Mouse (Mus musculus): ENCODE results near the gene Olfr1279. TPM values are rescaled to one million over a fixed set of nuclear protein-coding genes. Genes with fewer than 3 reads are reported as not detected.

Olfr1279 gene
- not detected in 2 replicates for total RNA-seq (2014; rRNA removed)
- polyA plus RNA-seq (2012; rRNA removed) = not detected in 2 replicates

DNA sequence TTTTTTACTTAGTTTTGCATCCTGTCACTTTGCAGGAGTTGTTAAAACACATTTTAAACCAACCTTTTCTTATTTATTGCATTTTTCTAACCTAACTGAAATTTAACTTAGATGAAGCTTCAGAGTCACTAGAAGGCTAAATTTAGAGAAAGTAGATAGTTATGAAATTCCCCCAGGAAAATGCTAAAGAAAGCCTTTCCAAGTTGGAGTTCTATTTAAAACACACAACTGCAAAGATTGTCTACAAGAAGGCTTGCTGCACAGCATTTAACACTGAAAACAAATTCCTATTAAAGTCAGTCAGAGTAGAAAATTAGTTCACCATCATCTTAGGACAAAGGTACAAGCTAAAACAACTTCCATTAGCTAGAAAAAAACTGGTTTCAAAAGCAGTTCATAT is at the start of gene Olfr1279:
TSS of gene Olfr1279 (plus strand) at position 262 of the 400 bp plus-strand sequence.
- Histone ChIP-seq H3K27ac (replicated peaks; ENCODE audit: insufficient read depth, low read depth, low read length) (no peak within 1 kb of the TSS), H3K9ac (ENCODE audit: low read depth, low read length) (no peak within 1 kb of the TSS), H3K79me2 (ENCODE audit: control insufficient read depth, insufficient read depth, low read length) (no peaks in the 10 kb centered on the region), H3K27me3 (ENCODE audit: control insufficient read depth, insufficient read depth, low read length) (no peaks in the 10 kb centered on the region), H3K4me3 (ENCODE audit: insufficient read depth, low read depth, low read length) (no peak within 1 kb of the TSS), H3K4me1 (ENCODE audit: control insufficient read depth, insufficient read depth, low read length) (no peaks in the 10 kb centered on the region), H3K36me3 (ENCODE audit: control insufficient read depth, insufficient read depth, low read length) (no peaks in the 10 kb centered on the region)
- no peak for DNase-seq (ENCODE audit: extremely low read depth, low read depth, low spot score)
- TF ChIP-seq CTCF (IDR thresholded peaks at IDR 0.05; ENCODE audit: low read depth, low read length) (no peak), POLR2A (IDR thresholded peaks at IDR 0.05; ENCODE audit: extremely low read depth, insufficient read depth, low read length) (no peak)

DNA sequence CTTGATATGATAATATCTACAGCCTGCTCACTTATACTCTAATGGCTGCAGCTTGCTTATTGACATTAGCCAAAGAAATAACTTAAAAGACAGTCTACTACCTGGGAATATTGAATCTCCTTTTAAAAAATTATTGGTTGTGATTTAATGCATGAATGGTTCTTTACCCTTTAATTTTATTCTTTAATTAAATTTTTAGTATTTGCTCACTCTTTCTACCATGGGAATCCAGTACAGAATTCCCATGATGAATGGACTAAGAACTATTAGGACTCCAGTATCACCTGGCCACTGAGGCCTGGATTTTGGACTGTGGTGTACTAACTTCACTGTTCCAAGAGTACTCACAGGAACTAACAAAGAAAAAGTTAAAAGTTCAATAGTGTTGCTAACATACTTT is 46.2 kb upstream of the Olfr1279 start, which contains the start of gene Olfr1276:
TSS of gene Olfr1276 (plus strand) at position 301 of the 400 bp plus-strand sequence.
- Histone ChIP-seq H3K9ac (ENCODE audit: low read depth, low read length) (no peak within 1 kb of the TSS), H3K79me2 (ENCODE audit: control insufficient read depth, insufficient read depth, low read length) (no peaks in the 10 kb centered on the region)
- DNase-seq (ENCODE audit: extremely low read depth, low read depth, low spot score) = no peak

GRCm38 (mm10) chr2:111274006-111274405 is 26.4 kb upstream of the Olfr1279 start, which contains the start of gene Olfr1277:
Olfr1277 (minus strand) TSS chr2:111274106.
- Histone ChIP-seq H3K4me3 (ENCODE audit: insufficient read depth, low read depth, low read length) (no peak within 1 kb of the TSS), H3K79me2 (ENCODE audit: control insufficient read depth, insufficient read depth, low read length) (no peaks in the 10 kb centered on the region)
- 66% methylated on average over 2 of the region's 2 CpGs for WGBS

More for the DNA sequence above, 46.2 kb upstream of the Olfr1279 start, which contains the start of gene Olfr1276:
- Histone ChIP-seq H3K4me1 (ENCODE audit: control insufficient read depth, insufficient read depth, low read length) (no peaks in the 10 kb centered on the region), H3K27ac (replicated peaks; ENCODE audit: insufficient read depth, low read depth, low read length) (no peak within 1 kb of the TSS), H3K36me3 (ENCODE audit: control insufficient read depth, insufficient read depth, low read length) (no peaks in the 10 kb centered on the region), H3K4me3 (ENCODE audit: insufficient read depth, low read depth, low read length) (no peak within 1 kb of the TSS), H3K27me3 (ENCODE audit: control insufficient read depth, insufficient read depth, low read length) (no peaks in the 10 kb centered on the region)
- TF ChIP-seq POLR2A (IDR thresholded peaks at IDR 0.05; ENCODE audit: extremely low read depth, insufficient read depth, low read length) (no peak), CTCF (IDR thresholded peaks at IDR 0.05; ENCODE audit: low read depth, low read length) (no peak)

DNA sequence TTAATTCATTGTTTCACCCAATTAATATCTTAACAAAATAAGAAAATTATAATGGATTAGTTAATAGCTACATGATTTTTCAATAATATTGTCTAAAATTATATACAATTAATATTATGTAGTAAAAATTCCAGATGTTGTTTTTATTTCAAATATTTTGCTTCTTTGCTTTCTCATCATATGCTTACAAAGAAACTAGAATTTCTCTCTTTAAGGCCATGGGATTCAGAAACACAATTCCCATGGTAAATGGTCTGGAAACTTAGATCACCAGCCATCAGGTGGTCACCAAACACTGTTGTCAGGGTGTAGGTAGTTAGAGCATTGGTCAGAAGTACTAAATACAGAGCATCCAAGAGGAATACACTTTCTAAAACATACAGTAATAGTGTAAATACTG is 10.6 kb upstream of the Olfr1279 start, which contains the start of gene Olfr1278:
TSS of gene Olfr1278 (plus strand) at position 301 of the 400 bp plus-strand sequence.
- no peak for DNase-seq (ENCODE audit: extremely low read depth, low read depth, low spot score)
- no peaks in the 10 kb centered on the region for H3K4me1 ChIP-seq (ENCODE audit: control insufficient read depth, insufficient read depth, low read length)
- no peaks in the 10 kb centered on the region for H3K36me3 ChIP-seq (ENCODE audit: control insufficient read depth, insufficient read depth, low read length)
- TF ChIP-seq POLR2A (IDR thresholded peaks at IDR 0.05; ENCODE audit: extremely low read depth, insufficient read depth, low read length) (no peak), CTCF (IDR thresholded peaks at IDR 0.05; ENCODE audit: low read depth, low read length) (no peak)
- H3K4me3 ChIP-seq (ENCODE audit: insufficient read depth, low read depth, low read length) = no peak within 1 kb of the TSS
- H3K27ac ChIP-seq (replicated peaks; ENCODE audit: insufficient read depth, low read depth, low read length) = no peak within 1 kb of the TSS
- no peaks in the 10 kb centered on the region for H3K27me3 ChIP-seq (ENCODE audit: control insufficient read depth, insufficient read depth, low read length)
- no peaks in the 10 kb centered on the region for H3K79me2 ChIP-seq (ENCODE audit: control insufficient read depth, insufficient read depth, low read length)
- no peak within 1 kb of the TSS for H3K9ac ChIP-seq (ENCODE audit: low read depth, low read length)

More at GRCm38 (mm10) chr2:111274006-111274405, 26.4 kb upstream of the Olfr1279 start, which contains the start of gene Olfr1277:
- H3K4me1 ChIP-seq (ENCODE audit: control insufficient read depth, insufficient read depth, low read length) = no peaks in the 10 kb centered on the region
- TF ChIP-seq POLR2A (IDR thresholded peaks at IDR 0.05; ENCODE audit: extremely low read depth, insufficient read depth, low read length) (no peak), CTCF (IDR thresholded peaks at IDR 0.05; ENCODE audit: low read depth, low read length) (no peak)
- H3K27ac ChIP-seq (replicated peaks; ENCODE audit: insufficient read depth, low read depth, low read length) = no peak within 1 kb of the TSS
- DNase-seq (ENCODE audit: extremely low read depth, low read depth, low spot score) = no peak
- H3K36me3 ChIP-seq (ENCODE audit: control insufficient read depth, insufficient read depth, low read length) = no peaks in the 10 kb centered on the region
- H3K9ac ChIP-seq (ENCODE audit: low read depth, low read length) = no peak within 1 kb of the TSS
- no peaks in the 10 kb centered on the region for H3K27me3 ChIP-seq (ENCODE audit: control insufficient read depth, insufficient read depth, low read length)

DNA sequence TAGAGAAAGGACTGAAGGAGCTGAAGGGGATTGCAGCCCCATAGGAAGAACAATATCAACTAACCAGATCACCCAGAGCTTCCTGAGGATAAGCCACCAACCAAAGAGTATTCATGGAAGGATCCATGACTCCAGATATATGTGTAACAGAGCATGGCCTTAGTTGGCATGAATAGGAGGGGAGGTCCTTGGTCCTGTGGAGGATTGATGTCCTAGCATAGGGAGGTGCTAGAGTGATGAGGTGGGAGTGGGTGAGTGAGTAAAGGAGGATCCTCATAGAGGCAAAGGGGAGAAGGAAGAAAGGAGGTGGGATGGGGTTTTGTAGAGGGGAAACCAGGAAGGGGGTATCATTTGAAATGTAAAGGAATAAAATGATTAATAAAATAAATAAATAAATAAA is 1.9 kb upstream of the Olfr1279 start:
- Histone ChIP-seq H3K4me3 (ENCODE audit: insufficient read depth, low read depth, low read length) (no peak overlapping the region), H3K9ac (ENCODE audit: low read depth, low read length) (no peak overlapping the region), H3K79me2 (ENCODE audit: control insufficient read depth, insufficient read depth, low read length) (no peaks in the 10 kb centered on the region), H3K36me3 (ENCODE audit: control insufficient read depth, insufficient read depth, low read length) (no peaks in the 10 kb centered on the region), H3K4me1 (ENCODE audit: control insufficient read depth, insufficient read depth, low read length) (no peaks in the 10 kb centered on the region), H3K27me3 (ENCODE audit: control insufficient read depth, insufficient read depth, low read length) (no peaks in the 10 kb centered on the region), H3K27ac (replicated peaks; ENCODE audit: insufficient read depth, low read depth, low read length) (no peak overlapping the region)
- TF ChIP-seq POLR2A (IDR thresholded peaks at IDR 0.05; ENCODE audit: extremely low read depth, insufficient read depth, low read length) (no peak), CTCF (IDR thresholded peaks at IDR 0.05; ENCODE audit: low read depth, low read length) (no peak)
- DNase-seq (ENCODE audit: extremely low read depth, low read depth, low spot score) = no peak

DNA sequence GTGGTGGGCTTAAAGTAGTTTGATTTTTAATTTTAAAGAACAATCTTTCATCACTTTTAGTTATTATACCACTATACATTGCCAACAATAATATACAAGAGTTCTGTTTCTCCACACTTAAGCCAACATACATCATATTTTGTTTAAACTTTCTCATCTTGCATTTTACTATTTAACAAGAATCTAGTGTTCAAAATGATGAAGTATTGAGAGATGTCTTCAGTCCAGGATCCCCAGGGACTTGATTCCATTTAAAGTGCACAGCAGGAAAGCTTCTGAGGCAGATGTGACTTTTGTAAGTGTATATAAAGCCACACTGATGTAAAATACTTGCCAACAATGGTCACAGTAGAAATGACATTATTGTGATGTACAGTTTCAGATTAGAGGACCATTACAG is 13.3 kb downstream of the Olfr1279 start, which contains the start of gene Olfr1280:
TSS of gene Olfr1280 (plus strand) at position 301 of the 400 bp plus-strand sequence.
- no peak within 1 kb of the TSS for H3K27ac ChIP-seq (replicated peaks; ENCODE audit: insufficient read depth, low read depth, low read length)

More for the DNA sequence above, 13.3 kb downstream of the Olfr1279 start, which contains the start of gene Olfr1280:
- H3K4me3 ChIP-seq (ENCODE audit: insufficient read depth, low read depth, low read length) = no peak within 1 kb of the TSS
- H3K27me3 ChIP-seq (ENCODE audit: control insufficient read depth, insufficient read depth, low read length) = no peaks in the 10 kb centered on the region
- H3K9ac ChIP-seq (ENCODE audit: low read depth, low read length) = no peak within 1 kb of the TSS
- no peaks in the 10 kb centered on the region for H3K4me1 ChIP-seq (ENCODE audit: control insufficient read depth, insufficient read depth, low read length)
- no peaks in the 10 kb centered on the region for H3K79me2 ChIP-seq (ENCODE audit: control insufficient read depth, insufficient read depth, low read length)
- H3K36me3 ChIP-seq (ENCODE audit: control insufficient read depth, insufficient read depth, low read length) = no peaks in the 10 kb centered on the region
- no peak for TF ChIP-seq CTCF (IDR thresholded peaks at IDR 0.05; ENCODE audit: low read depth, low read length)
- TF ChIP-seq POLR2A (IDR thresholded peaks at IDR 0.05; ENCODE audit: extremely low read depth, insufficient read depth, low read length) = no peak
- DNase-seq (ENCODE audit: extremely low read depth, low read depth, low spot score) = no peak

Data from liver, adult 2 months (tissue).